Mouse (Mus musculus) gastrocnemius, postnatal 36 days (tissue): ENCODE data around the gene Mybpc2. TPM values are rescaled to one million over a fixed set of nuclear protein-coding genes. Genes with fewer than 3 reads are reported as not detected.

Source experiments
- DNase-seq, 2 experiments: peaks; one replicate each; pipeline ENCODE4 v3.0.0; 2022
- intact Hi-C: fragments of 180-260 bp; cut with DNase I; formaldehyde crosslinking; loops from one replicate; pipeline ENCODE4 v1.15.1; 2025
- long read RNA-seq, 2 experiments: library from polyadenylated mRNA; stranded (forward); transcript quantifications; one replicate each; pipeline ENCODE4 v2.0.0; 2021
- total RNA-seq, 2 experiments: library from RNA; stranded (reverse); gene quantifications; 2 replicates each; pipeline ENCODE4 v1.2.3; 2021

Mybpc2 gene
- total RNA-seq: 1,000 to 10,000 TPM; 4,354 to 5,208 TPM
- long read RNA-seq, experiment 1, transcript Mybpc2-201 (28 exons, 3,611 nt): major isoform, 1,535 of 3,260 reads
- long read RNA-seq, experiment 1, partial matches to known transcripts: 1,594 of 3,260 reads
- long read RNA-seq, experiment 1, other reads (novel, unspliced or antisense): 131 of 3,260 reads
- long read RNA-seq, experiment 2, transcript Mybpc2-201 (28 exons, 3,611 nt): major isoform, 1,830 of 3,543 reads
- long read RNA-seq, experiment 2, partial matches to known transcripts: 1,625 of 3,543 reads
- long read RNA-seq, experiment 2, other reads (novel, unspliced or antisense): 88 of 3,543 reads

DNA sequence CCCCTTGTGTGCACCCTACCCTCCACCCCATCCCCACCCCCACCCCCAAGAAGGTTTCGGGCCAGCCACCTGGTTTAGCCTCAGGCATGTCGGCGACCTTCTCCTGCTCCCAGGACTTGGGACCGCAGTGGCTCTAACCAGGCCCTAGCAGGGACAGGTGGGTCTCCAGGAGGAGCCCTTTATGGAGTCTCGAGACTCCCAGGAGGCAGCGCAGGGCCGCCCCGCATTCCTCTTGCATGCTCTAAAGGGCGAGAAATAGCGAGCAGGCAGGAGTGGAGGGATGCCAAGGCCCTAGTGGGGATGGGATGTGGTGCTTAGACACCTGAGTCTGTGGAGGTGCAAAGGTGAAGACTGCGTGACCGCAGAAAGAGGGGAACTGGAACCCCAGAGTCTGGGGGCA is at the start of gene Mybpc2:
Mybpc2 (minus strand) TSS at position 155 of the 400 bp plus-strand sequence.
- intact Hi-C loops: no loop called here
- DNase-seq: peak; percentile 65 to 74

DNA sequence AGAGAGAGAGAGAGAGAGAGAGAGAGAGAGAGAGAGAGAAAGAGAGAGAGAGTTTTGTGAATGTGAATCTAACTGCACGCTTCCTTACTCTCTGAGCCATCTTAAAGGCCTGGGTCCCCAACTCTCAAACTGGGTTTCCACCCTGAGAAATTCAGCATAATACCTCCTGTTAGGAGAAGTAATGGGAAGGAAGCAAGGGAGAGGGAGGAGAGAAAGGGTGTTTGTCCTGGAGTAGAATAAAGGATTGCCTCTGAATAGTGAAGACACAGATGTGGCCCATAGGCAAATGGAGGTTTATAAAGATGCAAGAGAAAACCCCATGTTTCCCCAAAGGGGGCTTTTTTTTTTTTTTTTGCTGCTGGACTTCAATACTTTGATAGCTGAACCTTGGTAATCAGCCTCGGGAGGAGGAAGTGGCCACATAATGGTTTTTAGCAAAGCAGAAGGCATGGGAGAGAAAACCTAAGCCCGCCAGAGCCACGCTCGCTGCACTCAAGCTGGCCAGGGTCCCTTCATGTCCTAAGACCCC is 48.6 kb upstream of the Mybpc2 start:
- no peak for DNase-seq
- intact Hi-C loops: loop anchor here (5.0 kb wide), 1 partner anchor 131 kb away; no protein-coding TSS in a partner anchor

DNA sequence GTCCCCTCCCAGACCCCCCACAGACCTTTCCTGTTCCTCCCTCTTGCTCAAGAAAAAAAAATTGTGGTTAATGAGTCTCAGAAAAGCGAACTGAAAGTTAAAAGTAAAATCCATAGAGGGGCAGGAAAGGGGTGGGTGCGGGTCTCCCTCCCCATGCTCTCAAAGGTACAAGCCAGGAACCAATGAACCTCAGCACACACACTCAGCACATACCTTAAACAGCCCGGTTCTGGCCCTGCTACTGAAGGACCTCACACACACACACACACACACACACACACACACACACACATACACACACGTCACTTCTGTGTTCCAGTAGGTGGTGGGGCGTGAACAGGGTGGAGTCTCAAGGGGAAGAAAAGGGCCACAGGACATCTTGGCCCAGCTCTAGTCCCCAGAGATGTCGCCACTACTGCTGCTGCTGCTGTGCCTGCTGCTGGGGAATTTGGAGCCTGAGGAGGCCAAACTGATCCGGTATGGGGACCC is 47.8 kb upstream of the Mybpc2 start, which contains the start of gene Napsa:
Napsa (plus strand) TSS at position 168 of the 489 bp plus-strand sequence.
- DNase-seq: no peak
- intact Hi-C loops: loop anchor here (5.0 kb wide), 1 partner anchor 130 kb away; no protein-coding TSS in a partner anchor

DNA sequence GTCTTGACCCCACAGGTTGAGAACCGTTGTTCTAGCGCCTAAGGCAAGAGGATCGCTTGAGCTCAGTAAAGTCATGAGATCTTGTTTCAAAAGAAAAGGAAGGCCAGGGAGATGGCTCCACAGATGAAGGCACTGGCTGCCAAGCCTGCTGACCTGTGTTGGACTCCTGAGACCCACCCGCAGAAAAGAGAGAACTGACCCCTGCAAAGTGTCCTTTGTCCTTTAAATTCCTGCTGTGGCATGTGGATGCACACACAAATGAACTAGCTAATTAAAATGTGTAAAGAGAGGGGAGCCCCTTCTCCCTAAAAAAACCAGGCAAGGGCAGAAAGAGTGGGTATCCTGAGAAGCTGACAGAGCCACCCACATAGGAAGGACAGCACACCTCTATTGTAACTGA is 47.4 kb upstream of the Mybpc2 start:
- intact Hi-C loops: loop anchor here (5.0 kb wide), 1 partner anchor 130 kb away; no protein-coding TSS in a partner anchor

DNA sequence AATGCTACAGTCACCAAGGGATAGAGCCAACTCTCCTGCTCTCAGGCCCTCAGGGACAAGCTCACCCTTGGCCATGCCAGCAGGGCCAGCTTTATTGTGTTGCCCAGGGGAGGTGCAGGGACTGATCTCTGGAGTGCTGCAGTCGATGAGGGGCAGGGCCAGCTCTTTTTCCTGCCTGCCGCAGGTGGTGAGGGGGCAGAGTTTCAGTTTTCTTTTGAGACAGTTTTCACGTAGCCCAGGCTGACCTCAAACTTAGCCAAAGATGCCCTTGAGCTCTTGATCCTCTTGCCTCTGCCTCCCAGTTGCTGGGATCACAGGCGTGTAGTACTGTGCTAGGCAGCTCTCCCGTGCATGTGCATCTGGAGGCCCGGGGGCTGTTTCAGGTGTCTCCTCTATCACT is 46.5 kb upstream of the Mybpc2 start:
- intact Hi-C loops: loop anchor here (5.0 kb wide), 1 partner anchor 129 kb away; no protein-coding TSS in a partner anchor
- DNase-seq: no peak

More for the DNA sequence above, 47.4 kb upstream of the Mybpc2 start:
- no peak for DNase-seq

DNA sequence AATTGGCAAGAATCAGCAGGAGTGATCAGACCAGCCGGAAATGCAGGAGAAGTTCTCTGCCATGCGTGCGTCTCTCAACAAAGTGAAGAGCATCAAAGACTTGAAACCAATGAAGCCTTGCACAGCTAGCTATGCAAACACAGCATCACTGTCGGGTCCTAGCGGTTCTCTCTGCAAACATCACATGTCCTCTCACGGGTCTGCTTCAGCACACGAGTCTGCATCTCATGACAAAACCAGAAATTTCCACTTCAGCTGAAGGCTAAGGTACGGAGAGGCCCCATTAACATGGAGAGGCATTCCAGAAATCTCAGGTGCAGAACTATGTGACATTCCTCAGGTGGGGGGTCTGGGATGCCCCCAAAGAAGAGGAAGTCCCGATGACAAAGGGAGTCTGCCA is 44.3 kb upstream of the Mybpc2 start:
- intact Hi-C loops: no loop called here
- no peak for DNase-seq

DNA sequence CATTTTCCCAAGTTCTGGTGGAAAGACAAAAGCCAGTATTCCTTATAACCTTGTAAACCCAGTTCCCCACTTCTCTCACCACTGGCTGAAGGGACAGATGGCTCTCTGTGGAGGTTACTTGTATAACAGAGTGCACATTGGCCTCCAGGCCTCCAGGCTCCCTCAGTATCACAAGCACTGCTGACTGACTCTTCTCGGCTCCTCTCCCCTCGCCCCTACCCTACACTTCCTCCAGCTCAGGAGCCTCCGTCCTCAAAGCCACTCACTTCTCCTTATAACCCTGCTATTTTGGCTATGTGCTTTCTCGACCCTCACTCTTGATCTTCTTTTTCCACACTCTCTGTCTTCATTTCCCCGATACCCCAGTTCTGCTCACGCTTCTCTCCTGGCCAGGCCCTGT is 41.0 kb upstream of the Mybpc2 start:
- DNase-seq: no peak
- intact Hi-C loops: no loop called here

DNA sequence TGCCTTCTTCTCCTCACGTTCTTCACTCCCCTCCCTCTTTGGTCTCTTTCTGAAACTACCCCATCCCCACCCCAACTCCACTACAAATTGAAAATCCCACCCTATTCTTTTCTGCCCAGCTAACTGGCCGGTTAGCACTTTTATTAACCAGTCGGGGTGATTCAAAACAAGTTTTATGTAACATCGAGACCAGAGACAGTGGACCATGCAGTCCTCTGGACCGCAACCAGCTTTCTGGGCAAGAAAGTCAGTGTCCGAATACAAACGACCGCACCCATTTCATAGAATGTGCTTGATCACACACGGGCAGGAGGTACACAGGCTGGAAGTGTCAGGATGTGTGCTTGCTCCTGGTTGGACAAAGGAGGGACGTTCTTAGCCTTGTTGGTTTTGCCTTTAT is 40.0 kb upstream of the Mybpc2 start:
- no peak for DNase-seq
- intact Hi-C loops: loop anchor here (5.0 kb wide), 2 partner anchors 167 to 292 kb away; no protein-coding TSS in a partner anchor

DNA sequence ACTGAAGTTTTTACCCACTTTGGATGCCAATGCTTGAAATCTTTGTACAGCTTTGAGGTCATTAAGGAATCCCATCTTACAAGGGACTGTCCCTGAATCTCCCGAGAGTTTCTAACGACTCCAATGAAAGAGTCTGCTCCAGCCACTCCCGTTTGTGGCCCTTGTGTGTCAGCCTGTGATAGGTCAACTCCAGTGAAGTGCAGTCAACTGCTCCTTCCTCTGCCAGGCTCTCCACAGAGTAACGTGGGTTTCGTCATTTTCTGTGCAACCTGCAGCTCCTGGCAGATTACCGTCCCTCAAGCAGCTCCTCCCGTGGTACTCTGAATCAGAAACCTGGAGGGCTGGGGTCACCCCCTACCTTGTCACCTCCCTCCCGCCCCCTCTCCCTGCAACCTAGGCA is 38.8 kb upstream of the Mybpc2 start:
- intact Hi-C loops: loop anchor here (5.0 kb wide), 2 partner anchors 166 to 291 kb away; no protein-coding TSS in a partner anchor
- no peak for DNase-seq

DNA sequence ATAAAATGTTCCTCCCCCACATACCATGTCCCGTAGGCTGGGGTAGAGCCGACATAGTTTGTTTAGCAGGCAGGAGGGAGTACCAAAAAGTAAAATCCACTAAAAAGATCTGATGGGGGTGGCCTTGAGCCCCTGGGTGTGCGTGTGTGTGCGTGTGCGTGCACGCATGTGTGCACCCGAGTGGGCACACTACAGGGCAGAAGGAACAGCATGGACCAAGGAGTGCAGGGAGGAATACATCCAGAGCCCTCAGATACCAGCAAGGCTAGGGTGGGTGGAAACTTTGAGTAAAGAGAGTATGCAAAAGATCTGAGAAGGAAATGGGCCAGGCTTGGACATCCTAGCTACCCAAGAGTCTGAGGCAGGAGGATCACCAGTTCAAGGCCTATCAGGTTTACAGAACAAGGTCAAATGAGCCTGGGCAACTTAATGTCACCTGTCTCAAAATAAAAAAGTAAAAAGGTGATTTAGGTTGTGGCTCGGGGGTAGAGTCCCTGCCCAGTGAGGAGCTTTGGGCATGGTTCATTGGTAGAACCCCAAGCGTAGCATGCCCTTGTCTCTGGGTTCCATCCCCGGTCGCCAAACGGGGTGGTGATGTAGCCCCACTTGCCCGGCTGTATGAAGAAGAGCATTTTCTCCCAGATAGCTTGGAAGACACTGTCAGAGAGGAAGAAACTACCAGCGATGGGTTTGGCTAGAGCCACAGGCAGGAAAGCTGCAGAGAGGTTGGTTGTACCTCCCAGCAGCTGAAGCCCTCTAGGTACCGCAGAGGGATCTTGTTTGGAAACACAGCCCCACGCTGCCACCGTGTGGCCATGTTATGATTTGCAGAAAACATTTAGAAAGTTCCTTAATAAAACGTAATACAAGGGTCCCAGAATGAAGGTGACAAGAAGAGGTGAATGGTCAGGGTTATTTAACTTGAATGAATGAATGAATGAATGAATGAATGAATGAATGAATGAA is 36.3 kb upstream of the Mybpc2 start:
- DNase-seq: peak; percentile 60 to 73
- intact Hi-C loops: loop anchor here (5.0 kb wide), 2 partner anchors 163 to 288 kb away; no protein-coding TSS in a partner anchor

DNA sequence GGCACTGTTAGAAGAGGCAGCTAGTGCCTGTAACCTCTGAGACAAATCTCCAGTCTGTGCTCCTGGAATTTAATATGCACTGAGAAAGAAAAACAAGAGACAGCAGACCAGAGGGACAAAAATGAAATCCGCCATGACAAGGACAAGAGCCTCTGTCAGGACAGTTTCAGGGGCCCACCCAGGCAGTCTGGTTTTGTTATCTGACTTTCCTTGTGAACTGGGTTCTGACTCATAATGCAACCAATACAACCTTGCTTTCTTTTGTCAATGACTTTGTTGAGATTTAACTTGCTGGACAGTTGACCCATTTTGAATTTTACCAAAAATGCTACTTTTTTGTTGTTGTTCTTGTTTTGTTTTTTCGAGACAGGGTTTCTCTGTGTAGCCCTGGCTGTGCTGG is 33.2 kb upstream of the Mybpc2 start:
- no peak for DNase-seq
- intact Hi-C loops: no loop called here

DNA sequence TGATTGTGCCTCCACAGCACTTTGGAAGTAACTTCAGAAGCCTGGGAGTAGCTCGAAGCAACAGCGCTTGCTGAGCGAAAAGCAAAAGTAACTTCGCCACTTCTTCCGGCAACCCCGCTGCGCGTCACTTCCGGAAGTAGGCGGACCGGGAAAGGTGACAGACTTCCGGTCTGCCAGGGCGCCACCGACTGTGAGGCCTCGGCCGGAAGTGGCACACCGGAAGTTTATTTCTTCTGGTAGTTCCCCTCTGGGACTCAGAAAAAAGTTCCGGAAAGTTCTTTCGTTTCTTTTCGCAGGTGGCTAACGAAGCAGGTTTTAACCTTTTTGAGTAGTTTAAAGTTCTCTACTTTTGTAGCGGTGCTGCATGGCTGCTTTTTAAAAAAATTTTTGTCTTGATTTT is 29.4 kb upstream of the Mybpc2 start, which contains the start of gene Nr1h2:
Nr1h2 (minus strand) TSS at position 126 of the 400 bp plus-strand sequence.
- intact Hi-C loops: loop anchor here (5.0 kb wide), 1 partner anchor 57 kb away; the partner anchor contains the start of genes Emc10 and Fam71e1
- peak; percentile 93 to 94 for DNase-seq

DNA sequence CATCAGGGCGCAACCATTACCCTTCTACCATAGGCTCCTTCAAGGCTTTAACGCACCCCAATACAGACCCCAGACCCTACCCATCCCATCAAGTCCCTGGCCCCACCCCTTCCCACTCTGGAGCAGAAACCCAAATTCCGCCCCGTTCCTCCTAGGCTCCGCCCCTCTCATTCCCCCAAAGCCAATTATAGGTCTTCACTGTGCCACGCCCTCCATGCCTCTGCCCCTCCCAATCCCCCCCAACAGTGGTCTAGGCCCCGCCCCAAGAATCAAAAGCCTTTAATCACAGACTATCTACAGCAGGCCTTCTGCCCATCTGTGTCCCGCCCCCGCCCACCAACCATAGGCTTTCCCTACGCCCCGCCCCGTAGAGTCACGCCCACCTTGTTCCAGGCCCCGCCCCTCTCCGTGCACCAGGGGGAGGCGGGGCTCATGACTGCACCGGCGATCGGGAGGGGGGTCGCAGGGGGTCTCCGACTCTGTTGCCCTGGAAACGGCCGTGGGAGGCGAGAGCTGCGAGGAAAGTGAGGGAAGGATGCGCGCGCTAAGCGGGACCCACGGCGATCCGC is 28.8 kb upstream of the Mybpc2 start:
- DNase-seq: peak; percentile 71 to 72
- intact Hi-C loops: loop anchor here (5.0 kb wide), 1 partner anchor 56 kb away; the partner anchor contains the start of genes Emc10 and Fam71e1

DNA sequence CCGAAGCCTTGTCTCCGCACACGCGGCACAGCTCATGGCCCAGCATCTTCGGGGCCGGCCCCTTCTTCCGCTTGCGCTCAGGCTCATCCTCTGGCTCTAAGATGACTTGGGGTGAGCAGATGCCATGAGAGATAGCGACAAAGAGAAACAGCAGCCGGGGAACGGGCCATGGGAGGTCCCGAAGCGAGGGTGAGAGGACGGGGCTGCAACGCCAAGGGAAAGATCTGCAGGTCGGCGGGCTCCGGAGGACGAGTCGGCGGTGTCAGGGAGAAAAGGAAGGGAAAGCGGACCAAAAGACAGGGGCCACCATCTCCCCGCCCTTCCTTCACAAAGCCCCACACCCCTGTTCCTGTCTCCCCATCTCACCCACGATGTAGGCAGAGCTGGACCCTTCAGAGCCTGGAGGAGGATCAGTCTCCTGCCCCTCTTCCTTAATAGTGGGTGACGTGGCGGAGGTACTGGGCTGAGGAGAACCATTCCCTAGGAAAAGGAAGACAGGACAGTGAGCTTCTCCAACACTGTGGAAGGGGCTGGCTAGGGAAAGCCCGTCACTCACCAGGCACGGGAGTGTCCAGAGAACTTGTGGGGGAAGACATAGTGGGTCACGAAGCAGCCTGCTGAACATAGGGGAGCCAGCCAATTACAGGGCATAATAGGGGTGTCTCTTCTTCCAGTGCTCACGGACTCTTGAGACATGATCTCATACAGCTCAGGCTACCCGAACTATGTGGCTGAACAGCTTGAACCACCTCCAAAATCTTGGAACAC is 27.9 kb upstream of the Mybpc2 start:
- DNase-seq: no peak
- intact Hi-C loops: loop anchor here (5.0 kb wide), 1 partner anchor 55 kb away; the partner anchor contains the start of genes Emc10 and Fam71e1

DNA sequence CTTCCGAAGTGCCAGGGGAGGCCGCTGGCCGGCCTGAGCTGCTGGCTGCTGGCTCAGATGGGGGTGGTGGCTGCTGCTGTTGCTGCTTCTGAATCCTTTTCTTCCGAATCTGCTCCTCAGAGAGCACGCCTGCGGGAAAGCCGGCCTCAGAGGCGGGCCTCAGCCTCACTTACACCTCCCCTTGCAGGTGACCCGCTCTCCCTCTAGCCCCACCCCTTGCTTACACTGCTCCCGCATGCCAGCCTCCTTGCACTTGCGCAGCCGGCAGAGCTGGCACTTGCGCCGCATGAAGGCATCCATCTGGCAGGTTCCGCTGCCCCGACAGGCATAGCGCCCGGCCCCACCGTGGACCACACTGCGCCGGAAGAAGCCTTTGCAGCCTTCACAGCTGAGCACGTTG is 27.3 kb upstream of the Mybpc2 start:
- intact Hi-C loops: loop anchor here (5.0 kb wide), 1 partner anchor 54 kb away; the partner anchor contains the start of genes Emc10 and Fam71e1
- no peak for DNase-seq

DNA sequence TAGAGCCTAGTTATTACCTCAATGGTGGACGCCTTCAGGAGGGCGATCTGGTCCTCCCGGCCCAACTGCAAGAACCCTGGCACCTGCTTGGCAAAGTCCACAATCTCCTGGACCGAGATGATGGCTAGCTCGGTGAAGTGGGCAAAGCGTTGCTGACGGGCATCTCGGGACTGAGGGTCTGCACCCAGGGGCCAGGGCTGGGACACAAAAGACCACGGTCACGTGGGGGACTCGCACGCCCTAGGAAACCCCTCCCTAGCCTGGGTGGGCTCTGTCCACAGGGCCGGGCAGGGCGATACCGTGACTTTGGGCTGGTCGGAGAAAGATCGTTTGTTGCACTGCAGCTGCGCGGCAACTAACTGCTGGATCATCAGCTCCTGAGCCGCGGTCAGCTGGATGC is 26.8 kb upstream of the Mybpc2 start:
- no peak for DNase-seq
- intact Hi-C loops: loop anchor here (5.0 kb wide), 1 partner anchor 54 kb away; the partner anchor contains the start of genes Emc10 and Fam71e1

DNA sequence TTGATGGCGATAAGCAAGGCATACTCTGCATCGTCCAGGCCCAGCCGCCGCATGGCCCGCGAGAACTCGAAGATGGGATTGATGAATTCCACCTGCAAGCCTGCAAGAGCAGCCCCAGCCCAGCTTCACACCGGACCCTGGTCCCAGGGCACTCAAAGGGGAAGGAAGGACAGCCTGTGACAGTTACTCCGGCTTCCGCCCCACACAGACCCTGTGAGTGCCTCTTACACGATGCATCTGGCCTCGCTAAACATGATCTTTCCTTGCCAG is 25.9 kb upstream of the Mybpc2 start:
- DNase-seq: no peak
- intact Hi-C loops: loop anchor here (5.0 kb wide), 1 partner anchor 53 kb away; the partner anchor contains the start of genes Emc10 and Fam71e1

DNA sequence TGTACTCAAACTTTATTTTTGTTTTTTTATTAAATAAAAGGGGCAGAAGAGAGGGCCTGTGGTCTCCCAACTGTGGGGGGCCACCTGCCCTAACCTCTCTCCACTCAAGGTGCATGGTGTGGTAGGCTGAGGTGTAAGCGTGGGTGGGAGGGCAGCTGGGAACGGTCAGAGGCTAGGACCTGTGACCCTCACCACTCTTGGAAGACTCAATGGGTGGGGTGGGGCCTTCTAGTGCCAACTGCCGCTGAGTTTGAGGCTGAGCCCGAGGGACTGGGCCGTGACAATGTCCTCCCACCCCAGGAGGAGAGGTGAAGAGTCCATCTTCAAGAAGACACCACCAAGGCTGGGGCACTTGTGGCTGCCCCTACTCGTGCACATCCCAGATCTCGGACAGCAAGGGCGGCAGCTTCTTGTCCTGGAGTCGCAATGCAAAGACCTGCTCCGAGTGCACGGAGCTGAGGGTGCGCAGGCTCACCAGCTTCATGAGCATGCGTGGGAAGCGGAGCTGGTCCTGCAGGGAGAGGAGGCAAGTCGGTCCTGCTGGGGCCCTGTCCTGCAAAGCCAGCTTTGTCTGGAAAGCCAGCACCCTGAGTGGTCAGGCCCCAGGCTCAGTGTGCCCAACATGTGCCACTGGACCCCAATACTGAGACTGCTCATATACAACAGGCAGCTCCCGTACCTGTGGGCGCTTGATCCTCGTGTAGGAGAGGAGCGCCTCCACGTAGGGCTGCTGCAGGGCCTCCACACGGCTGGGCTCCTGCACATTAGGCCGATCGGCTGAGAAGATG is 25.4 kb upstream of the Mybpc2 start:
- intact Hi-C loops: loop anchor here (5.0 kb wide), 1 partner anchor 53 kb away; the partner anchor contains the start of genes Emc10 and Fam71e1

More for the DNA sequence above, 25.4 kb upstream of the Mybpc2 start:
- no peak for DNase-seq
